Mouse (Mus musculus) spleen, embryonic (tissue): ENCODE measurements around the gene 4930522H14Rik.

Experiments
- CTCF ChIA-PET: fragments of 350-600 bp; sonication (Branson Sonifier 250); formaldehyde crosslinking; loops from one replicate; lab custom pipeline; 2022; lab: Charles Lee

Gene 4930522H14Rik

DNA sequence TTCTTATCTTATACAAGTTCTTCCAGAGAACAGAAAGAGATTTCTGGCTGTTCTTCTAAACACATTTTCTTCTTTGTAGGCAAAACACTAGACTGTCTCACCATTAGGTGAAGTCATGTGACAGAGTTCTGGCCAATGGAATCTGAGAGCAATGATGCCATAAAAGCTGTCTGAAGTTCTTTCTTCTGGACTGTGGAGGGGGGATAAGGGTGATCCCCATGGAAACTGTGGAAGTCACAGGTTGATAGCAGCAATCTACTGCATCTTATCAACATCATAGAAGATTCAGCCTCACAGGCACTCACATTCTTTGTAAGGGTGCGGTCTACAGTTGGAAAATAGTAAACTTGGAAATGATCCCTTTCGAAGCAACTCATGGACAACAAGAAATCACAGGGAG is at the start of gene 4930522H14Rik:
4930522H14Rik (minus strand) TSS at position 187 of the 400 bp plus-strand sequence.
- CTCF ChIA-PET, result interaction anchor here (0.5 kb wide), 1 partner anchor 43 kb away, joined by 7 read pairs; no protein-coding TSS in a partner anchor

DNA sequence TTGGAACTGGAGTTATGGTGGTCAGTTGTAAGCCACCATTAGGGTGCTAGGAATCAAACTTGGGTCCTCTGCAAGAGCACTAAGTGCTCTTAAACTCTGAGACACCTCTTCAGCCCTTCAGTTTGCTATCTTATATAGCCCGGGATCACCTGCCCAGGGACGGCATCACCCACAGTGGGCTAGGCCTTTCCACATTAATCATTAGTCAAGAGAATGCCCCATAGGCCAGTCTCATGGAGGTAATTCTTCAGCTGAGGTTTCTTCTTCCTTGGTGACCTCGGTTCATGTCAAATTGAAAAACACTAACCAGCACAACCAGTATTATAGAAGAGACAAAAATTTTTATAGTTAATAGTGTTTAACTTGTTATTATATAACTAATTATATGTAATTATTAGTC is 47.3 kb upstream of the 4930522H14Rik start:
- CTCF ChIA-PET, result no interaction called here

DNA sequence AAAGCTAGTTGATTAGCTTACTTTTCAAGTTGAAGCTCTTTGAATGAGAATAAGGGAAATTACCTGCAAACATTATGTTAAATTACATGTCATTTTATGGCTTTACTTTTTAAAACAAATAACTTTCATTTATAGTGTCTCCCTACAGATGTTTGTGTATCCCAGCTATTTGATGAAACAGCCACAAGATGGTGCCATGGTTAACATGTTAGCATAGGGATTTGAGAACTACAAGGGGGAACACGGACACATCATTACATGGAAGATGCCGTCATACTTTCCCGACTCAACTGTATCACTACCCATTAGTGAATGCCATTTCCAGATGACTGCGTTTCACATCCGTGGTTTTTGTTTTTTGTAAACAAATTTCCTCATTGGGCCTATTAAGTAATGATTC is 45.8 kb upstream of the 4930522H14Rik start:
- CTCF ChIA-PET, result no interaction called here

DNA sequence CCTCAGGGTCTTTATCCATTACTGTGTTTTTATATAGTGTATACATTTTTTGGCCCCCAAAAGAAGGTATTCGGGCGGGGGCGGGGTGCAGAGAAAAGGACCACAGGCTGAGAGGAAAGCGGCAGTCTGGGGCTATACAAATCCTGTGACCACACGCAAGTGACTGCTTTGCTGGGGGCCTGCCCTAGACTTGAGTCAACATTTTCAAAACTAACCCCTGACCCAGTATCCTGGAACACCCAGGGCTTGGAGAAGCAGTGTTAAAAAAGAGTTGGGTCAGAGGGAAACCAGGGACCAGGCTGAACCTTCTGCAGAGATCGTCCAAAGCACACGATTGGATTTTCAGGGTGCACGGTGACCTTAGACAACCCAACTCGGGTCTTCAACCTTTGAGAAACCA is 43.7 kb upstream of the 4930522H14Rik start:
- CTCF ChIA-PET, result no interaction called here

DNA sequence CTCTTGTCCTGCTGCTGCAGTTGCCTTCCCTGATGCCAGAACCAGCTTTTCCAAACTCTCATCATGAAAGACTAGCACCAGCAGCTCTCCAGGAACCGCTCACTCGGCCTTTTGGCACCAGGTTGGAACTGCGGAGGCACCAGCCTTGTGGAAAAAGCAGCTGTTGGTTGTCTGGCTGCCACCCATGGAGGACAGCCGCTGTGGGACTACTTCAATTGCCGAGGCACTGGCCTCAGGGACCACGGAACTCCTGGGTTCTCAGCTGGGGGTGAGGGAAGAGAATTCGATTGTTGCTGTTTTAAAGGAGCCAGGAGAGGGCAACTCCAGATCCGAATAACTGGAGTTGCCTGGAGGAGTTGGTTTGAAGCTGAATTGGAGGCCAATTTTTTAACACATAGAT is 43.2 kb upstream of the 4930522H14Rik start:
- CTCF ChIA-PET, result no interaction called here

DNA sequence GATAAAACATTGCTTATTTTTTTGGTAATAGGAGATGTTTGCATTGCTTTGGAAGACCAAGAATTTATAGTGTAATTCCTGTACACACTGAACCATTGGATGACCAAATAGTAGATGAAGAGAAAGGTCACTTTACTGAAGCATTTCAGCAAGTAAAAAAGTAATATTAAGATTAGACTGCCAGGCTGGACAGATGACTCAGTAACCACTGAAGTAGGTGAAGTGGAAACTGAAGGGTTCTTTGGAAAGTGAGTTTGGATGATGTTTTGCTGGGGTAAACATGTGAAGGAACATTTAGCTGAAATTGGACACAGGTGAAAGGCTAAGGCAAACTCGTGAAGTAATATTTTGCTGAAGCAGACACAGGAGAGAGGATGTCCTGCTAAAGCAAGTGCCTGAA is 41.5 kb upstream of the 4930522H14Rik start:
- CTCF ChIA-PET, result no interaction called here

DNA sequence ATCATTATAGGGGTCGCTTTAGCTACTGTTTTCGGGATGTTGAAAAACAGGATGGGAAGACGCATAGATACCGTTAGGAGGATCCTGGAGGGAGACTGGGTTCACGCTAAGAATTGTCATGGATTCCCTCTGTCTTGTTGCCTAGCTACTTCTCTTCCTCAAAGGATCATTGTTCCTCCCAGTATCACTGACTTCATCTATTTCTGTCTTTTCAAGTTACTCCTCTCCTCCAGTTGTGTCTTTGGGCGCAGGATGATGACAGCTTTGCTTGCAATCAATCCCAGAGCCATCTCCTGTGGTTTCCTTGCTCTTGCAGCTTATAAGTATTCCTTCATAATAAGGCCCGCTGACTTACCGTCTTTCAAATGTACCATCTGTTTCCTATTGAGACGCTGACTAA is 38.3 kb upstream of the 4930522H14Rik start:
- CTCF ChIA-PET, result no interaction called here

DNA sequence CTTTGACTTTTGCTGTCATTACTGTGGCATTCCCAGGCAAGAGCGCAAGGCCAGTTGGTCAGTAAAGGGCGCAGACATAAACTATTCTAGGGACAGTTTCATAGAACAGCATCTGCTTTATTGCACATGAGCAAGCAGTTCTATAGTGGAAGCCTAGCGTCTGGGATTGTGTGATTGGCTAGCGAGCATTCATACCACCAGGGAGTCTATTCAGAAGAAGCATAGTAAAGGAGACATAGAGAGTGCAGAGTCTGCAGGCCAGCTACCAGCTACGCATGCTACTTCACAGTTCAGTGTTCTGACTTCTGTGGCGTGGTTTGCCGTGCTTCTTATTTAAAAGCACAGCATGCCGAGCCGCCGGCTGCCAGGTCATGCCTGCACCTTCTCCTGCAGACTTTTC is 37.9 kb upstream of the 4930522H14Rik start:
- CTCF ChIA-PET, result no interaction called here

DNA sequence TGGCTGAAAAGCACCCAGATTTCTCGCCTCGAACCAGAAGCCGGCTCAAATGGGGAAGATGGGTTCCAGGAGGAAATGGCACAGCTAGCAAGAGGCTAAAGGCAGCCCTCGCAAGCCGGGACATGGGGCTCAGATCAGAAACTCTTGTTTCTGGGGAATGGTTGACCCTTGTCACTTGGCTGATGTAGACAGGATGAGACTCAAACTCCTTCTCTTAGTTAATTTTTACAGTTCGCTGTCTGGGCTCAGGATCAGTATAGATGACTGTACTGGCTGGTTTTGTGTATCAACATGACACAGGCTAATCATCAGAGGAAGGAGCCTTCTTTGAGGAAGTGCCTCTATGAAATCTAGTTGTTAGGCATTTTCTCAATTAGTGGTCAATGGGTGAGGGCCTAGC is 33.6 kb upstream of the 4930522H14Rik start:
- CTCF ChIA-PET, result no interaction called here

DNA sequence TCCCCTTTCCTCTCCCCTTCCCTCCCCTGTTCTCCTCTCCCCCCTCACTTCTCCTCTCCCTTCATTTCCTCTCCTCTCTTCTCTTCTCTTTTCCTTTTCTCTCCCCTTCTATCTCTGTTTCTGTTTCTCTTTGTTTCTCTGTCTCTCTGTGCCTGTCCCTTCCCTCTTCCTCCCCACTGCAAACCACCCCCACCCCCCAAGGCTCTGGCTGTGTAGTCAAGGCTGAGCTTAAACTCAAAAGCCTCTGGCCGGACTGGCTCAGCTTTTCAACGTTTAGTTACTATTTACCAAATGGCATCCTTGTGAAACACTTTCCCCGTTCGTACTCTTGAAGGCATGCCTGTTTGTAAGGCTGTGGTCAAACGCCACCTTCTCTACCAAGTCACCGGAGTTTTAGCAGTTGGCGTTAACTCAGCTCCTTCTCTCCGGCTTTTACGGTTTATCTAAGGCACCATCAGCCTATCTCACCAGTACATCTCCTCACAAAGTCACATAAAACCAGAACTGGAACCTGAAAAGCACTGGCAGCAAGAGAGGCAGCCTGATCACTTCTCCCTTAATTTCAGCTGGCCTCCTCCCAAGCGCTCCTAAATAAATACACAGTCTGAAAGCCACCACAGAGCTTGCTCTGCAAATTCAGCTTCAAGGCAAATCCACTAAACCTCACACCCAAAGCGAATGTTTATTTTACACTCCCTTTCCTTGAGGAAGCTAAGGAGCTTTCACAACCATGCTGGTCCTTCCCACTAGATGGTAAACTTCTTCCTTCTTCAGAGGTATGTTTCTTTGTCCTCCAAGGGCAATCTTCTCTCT is 19.4 kb upstream of the 4930522H14Rik start:
- CTCF ChIA-PET, result interaction anchor here (0.6 kb wide), 1 partner anchor 138 kb away, joined by 4 read pairs; no protein-coding TSS in a partner anchor

DNA sequence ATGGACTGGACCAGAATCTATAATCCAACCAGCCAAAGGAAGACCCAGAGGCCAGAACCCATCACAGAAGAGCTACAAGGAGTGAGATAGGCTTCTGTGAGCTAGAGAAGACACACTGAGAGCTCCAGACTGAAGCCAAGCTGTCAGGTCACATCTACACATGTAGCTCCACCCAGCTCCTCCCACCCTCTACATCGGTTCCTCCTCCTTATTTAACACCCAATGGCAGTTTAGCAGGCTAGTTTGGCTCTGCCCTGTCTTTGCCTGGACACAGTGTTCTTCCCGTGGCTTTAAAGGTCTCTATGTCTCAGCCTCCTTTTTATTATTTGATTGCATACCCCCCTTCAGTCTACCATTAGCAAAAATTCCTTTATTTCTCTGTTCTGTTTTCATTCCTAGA is 16.2 kb upstream of the 4930522H14Rik start:
- CTCF ChIA-PET, result no interaction called here

DNA sequence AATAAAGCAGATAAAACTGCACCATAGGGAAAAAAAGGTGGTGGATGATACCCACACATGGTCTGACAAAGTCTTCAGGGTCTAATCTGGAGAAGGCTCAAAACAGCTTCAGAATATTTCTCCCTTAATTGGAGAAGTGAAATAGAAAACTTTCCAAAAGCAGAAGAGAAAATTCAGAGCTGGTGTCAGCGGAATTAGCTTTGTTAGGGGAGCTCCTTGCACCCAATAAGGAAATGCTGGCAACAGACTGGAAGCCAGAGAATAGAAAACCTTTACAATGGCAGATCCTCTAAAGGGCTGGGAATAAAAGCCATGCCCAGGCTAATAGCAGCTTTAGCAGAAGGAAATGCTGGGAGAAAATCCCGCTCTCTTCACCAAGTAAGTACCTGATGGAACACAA is 15.4 kb upstream of the 4930522H14Rik start:
- CTCF ChIA-PET, result no interaction called here

DNA sequence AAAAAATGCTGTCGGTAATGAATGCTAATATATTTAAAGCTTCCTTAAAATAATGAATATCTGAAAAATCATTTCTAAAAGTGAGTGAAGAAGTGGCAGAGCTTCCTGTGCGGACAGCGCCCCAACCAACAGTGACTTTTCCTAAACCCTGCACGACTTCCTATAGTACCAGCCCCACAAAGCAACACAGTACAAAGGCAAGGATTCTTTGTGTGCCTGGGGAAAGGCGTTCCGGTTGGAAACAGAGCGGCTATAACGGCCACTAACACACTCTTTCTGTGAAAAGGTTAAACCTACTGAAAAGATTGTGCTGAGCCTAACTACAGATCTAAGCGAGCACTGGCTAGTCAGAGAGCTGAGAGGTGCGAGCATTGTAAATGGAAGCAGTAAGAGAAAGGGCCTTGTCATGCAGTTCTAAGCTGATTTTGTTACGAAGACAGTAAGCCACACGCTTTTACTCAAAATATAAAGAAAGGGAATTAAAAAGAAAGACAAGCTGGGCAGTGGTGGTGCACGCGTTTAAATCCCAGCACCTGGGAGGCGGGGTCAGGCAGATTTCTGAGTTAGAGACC is 766 bp downstream of the 4930522H14Rik start:
- CTCF ChIA-PET, result no interaction called here

DNA sequence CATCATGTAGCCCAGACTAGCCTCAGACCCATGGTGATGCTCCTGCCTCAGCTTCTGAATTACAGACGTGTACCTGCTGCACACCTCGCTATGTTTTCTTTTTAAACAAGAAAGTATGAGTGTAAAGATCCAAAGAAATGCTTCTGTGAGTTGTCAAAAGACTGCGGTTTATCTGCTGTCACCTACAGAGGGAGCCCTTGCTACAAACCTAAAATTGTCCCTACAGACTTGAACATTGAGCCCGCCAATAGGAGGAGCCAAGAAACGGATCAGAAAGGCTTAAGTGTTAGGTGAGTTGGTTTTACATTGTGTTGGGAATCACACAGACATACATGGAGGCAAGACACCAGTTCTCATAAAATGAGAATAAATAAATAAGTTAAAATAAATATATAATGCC is 26.2 kb downstream of the 4930522H14Rik start:
- CTCF ChIA-PET, result interaction anchor here (1.8 kb wide), 1 partner anchor 199 kb away, joined by 5 read pairs; no protein-coding TSS in a partner anchor

DNA sequence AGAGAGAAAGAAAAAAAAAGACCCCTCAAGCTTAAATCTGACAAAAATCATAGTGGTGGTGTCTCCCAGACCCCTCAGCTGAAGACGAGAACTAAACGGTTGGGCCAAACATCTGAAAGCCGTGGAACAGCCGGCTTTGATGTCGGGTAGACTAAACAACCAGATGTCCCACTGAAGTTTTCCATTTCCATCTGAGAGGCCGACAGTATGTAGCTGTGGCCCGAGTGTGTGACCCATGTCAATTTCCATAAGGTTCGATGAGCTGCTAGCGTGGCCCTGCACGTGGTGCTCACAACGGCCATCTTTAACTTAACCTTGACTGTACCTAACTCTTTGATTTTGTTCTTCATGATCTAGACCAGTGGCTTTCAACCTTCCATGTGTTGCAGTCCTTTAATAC is 32.6 kb downstream of the 4930522H14Rik start:
- CTCF ChIA-PET, result no interaction called here

DNA sequence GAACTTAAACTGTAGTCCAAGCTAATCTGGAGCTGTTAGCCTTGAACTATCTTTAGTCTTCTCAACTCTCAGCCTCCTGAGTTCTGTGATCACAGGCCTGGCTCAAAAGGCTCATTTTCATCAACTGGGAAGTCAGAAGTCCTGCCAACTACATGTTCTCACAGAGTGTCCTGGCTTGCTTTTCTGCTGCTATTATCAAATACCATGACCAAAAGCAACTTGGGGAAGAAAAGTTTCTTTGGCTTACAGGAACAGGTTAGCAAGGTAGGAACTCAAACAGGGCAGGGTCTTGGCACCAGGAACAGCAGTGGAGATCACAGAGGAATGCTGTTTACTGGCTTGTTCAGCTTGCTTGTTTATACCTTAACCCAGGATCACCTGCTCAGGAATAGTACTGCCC is 37.5 kb downstream of the 4930522H14Rik start:
- CTCF ChIA-PET, result no interaction called here

DNA sequence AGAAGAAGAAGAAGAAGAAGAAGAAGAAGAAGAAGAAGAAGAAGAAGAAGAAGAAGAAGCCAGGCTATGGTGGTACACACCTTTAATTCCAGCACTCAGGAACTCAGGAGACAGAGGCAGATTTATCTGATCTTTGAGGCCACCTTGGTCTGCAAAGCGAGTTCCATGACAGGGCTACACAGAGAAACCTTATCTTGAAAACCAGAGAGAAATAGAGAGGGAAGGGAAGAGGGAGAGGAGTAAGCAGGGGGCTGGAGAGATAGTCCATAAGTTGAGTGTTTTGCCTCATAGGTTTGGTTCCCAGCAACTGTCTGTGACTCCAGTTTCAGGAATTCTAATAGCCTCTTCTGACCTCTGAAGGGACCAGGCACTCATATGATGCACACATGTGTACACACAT is 42.3 kb downstream of the 4930522H14Rik start:
- CTCF ChIA-PET, result interaction anchor here (0.7 kb wide), 1 partner anchor 43 kb away, joined by 7 read pairs; no protein-coding TSS in a partner anchor

DNA sequence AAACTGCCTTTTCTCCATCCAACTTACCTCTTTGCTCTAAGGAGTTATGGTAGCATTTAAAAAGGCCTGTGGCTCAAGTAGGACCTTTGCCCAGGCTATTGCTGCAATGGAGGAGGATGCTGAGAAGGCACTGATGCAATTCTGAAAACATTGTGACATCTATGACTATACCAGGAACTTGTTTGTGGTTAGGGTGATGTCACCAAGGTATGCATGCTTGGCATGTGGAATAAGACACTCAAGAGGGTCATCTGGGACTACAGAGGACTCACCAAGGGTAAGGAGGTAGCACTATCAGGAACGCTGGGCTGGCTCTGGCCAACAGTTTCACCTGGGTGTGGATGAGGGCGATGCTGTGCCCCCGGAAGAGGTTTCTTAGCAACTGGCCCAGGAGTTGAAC is 46.5 kb downstream of the 4930522H14Rik start, which contains the start of gene Rnf11:
Rnf11 (minus strand) TSS at position 108 of the 400 bp plus-strand sequence.
- CTCF ChIA-PET, result no interaction called here

DNA sequence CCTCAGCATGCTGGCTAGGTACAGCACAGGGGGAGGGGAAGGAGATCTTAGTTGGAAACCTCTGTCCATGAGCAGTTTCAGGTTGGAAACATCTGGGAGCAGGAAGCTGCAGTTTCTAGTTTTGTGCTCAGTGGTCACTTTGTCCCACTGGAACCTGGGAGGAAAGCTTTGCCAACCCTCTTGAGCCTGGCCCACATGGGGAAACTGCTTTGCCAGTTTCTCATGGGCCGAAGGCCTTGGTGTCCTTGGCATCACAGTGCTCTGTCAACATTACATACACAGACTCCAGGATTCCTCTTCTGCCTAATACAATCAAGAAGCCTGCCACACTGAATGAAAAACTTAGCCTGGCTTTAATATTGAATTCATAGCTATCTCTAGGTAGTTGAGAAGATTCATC is 48.4 kb downstream of the 4930522H14Rik start:
- CTCF ChIA-PET, result interaction anchor here (0.7 kb wide), 1 partner anchor 9 kb away, joined by 5 read pairs; no protein-coding TSS in a partner anchor

DNA sequence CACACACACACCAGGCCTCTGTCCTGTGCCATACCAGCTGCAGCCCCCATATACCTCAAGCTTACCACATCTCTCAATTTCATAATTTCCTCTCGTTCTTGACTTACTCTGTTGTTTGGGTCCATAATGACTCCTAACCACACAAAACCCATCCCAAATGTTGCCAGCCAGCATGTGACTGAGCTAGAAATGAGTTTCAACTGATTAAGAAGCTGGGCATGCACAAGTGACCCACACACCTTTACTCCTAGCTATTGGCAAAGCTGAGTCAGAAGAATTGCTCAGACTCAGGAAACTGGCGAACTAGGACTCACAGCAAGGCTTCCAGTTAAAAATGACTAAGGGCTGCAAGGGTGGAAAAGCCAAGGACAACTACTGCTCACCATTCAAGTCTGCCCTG is 49.7 kb downstream of the 4930522H14Rik start:
- CTCF ChIA-PET, result no interaction called here

DNA sequence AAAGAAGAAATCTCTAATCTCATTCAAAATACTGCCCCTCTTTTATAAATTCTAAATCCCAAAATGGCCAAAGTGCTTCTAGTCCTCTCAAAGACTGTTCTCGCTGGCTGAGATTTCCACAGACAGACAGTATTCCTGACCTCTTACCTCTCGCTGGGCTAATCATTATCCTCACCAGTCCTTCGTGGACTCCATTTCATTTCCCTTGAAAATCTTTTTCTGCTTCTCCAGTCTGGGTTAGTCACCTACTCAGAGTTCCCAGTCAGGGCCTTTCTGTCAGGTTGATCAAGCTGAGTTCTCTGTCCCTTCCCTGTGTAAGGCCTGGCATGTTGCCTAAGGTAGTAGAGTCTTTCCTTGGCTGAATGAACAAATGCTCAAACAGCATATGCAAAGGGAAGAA is 53.6 kb downstream of the 4930522H14Rik start:
- CTCF ChIA-PET, result no interaction called here

DNA sequence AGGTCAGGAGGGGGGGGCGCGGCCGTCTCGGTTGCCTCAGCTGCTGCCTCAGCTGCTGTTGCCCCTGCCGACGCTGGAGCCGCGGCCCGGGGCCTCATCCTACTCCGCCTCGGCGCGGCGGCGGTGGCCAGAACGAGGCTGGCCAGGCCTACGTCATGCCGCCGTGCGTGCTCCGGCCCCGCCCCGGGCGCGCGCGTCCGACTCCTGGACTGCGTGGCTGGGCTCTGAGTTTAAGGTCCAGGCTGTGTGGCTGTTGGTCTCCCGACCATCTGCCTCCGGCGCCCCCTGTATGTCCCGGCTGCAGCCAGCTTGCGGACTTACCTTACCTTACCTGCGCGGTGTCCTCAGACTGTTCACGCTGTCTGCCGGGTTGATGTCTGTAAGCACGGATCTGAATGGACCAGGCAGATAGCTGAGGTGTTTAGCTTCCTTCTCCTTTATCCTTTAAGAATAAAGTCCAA is 54.5 kb downstream of the 4930522H14Rik start:
- CTCF ChIA-PET, result interaction anchor here (0.6 to 0.7 kb wide), 2 partner anchors 10 to 217 kb away, joined by 3 to 13 read pairs; no protein-coding TSS in a partner anchor
